Comparison of ENCODE assay signal across 12 mouse cellular contexts in genomic region chr13:9881930-9882329, GRCm38 (mm10).
DNase-seq lines count a peak whose midpoint lies in the region; ATAC-seq lines count a peak whose summit lies in the region.
"Had no signal": no experiment of that assay in that cellular context is flagged by ENCODE, and none has a peak within 500 bp of the region (broad histone marks: within the 10 kb centered on the region; RNA-seq: fewer than 3 reads in every experiment).

No protein-coding gene starts in this region.

- H3K36me3 ChIP-seq in forebrain, embryonic 11.5 days (ENCODE audit: control insufficient read depth, insufficient read depth, low read length), result no peaks in the 10 kb centered on the region
- H3K36me3 ChIP-seq in forebrain, embryonic 13.5 days (ENCODE audit: poor library complexity, severe bottlenecking), result no peaks in the 10 kb centered on the region
- H3K36me3 ChIP-seq in kidney, embryonic 14.5 days (ENCODE audit: control insufficient read depth, insufficient read depth, low read length), result no peaks in the 10 kb centered on the region
- H3K36me3 ChIP-seq in midbrain, embryonic 15.5 days (replicated peaks), result no peaks in the 10 kb centered on the region
- no peaks in the 10 kb centered on the region for H3K36me3 ChIP-seq in midbrain, embryonic 10.5 days
- H3K36me3 ChIP-seq in neural tube, embryonic 13.5 days, result no peaks in the 10 kb centered on the region
- H3K36me3 ChIP-seq: embryonic facial prominence, embryonic 15.5 days; G1E; intestine, embryonic 15.5 days; neural tube, embryonic 12.5 days had no signal

- no peak overlapping the region for H3K4me2 ChIP-seq in forebrain, embryonic 11.5 days (ENCODE audit: low read depth, low read length, severe bottlenecking)
- no peak overlapping the region for H3K4me2 ChIP-seq in forebrain, embryonic 13.5 days
- H3K4me2 ChIP-seq in kidney, embryonic 14.5 days (replicated peaks; ENCODE audit: low read depth, low read length), result no peak overlapping the region
- H3K4me2 ChIP-seq in midbrain, embryonic 15.5 days, result no peak overlapping the region
- H3K4me2 ChIP-seq in neural tube, embryonic 13.5 days, result no peak overlapping the region
- H3K4me2 ChIP-seq: embryonic facial prominence, embryonic 15.5 days; intestine, embryonic 15.5 days; neural tube, embryonic 12.5 days had no signal

- no peaks in the 10 kb centered on the region for H3K4me1 ChIP-seq in forebrain, embryonic 11.5 days (replicated peaks; ENCODE audit: control insufficient read depth, insufficient read depth, low read length)
- no peaks in the 10 kb centered on the region for H3K4me1 ChIP-seq in forebrain, embryonic 13.5 days
- H3K4me1 ChIP-seq in kidney, embryonic 14.5 days (ENCODE audit: control insufficient read depth, insufficient read depth, low read length), result no peaks in the 10 kb centered on the region
- H3K4me1 ChIP-seq in midbrain, embryonic 15.5 days, result no peaks in the 10 kb centered on the region; the same call in 1 of the 2 replicates
- H3K4me1 ChIP-seq in midbrain, embryonic 10.5 days, result 0 out of 2 replicates have a peak, but pooled peaks cover 2% of the 10 kb centered on the region
- no peaks in the 10 kb centered on the region for H3K4me1 ChIP-seq in neural tube, embryonic 13.5 days (replicated peaks)
- H3K4me1 ChIP-seq: embryonic facial prominence, embryonic 15.5 days; neural tube, embryonic 12.5 days had no signal

- no peak overlapping the region for H3K9ac ChIP-seq in forebrain, embryonic 11.5 days (ENCODE audit: low read length)
- H3K9ac ChIP-seq in forebrain, embryonic 13.5 days, result no peak overlapping the region
- H3K9ac ChIP-seq in kidney, embryonic 14.5 days (ENCODE audit: low read depth, low read length), result no peak overlapping the region
- no peak overlapping the region for H3K9ac ChIP-seq in midbrain, embryonic 15.5 days
- H3K9ac ChIP-seq in neural tube, embryonic 13.5 days, result no peak overlapping the region
- H3K9ac ChIP-seq: embryonic facial prominence, embryonic 15.5 days; intestine, embryonic 15.5 days; neural tube, embryonic 12.5 days had no signal

- no peaks in the 10 kb centered on the region for H3K27me3 ChIP-seq in forebrain, embryonic 11.5 days (ENCODE audit: control insufficient read depth, insufficient read depth, low read length)
- H3K27me3 ChIP-seq in forebrain, embryonic 13.5 days, result no peaks in the 10 kb centered on the region
- no peaks in the 10 kb centered on the region for H3K27me3 ChIP-seq in kidney, embryonic 14.5 days (ENCODE audit: control insufficient read depth, insufficient read depth, low read length)
- H3K27me3 ChIP-seq in midbrain, embryonic 15.5 days (replicated peaks), result no peaks in the 10 kb centered on the region
- no peaks in the 10 kb centered on the region for H3K27me3 ChIP-seq in midbrain, embryonic 10.5 days (ENCODE audit: low read depth, poor library complexity, severe bottlenecking)
- no peaks in the 10 kb centered on the region for H3K27me3 ChIP-seq in neural tube, embryonic 13.5 days
- H3K27me3 ChIP-seq: embryonic facial prominence, embryonic 15.5 days; intestine, embryonic 15.5 days; neural tube, embryonic 12.5 days had no signal

- peak; percentile 20; the same call in 1 of the 2 replicates for ATAC-seq in forebrain, embryonic 11.5 days (replicated peaks; ENCODE audit: low FRiP score)
- no peak for ATAC-seq in forebrain, embryonic 13.5 days
- ATAC-seq in kidney, embryonic 14.5 days (ENCODE audit: low FRiP score, low TSS enrichment), result peak; percentile 67; the same call in 1 of the 2 replicates
- peak; percentile 56; the same call in 1 of the 2 replicates for ATAC-seq in midbrain, embryonic 15.5 days (replicated peaks)
- 0 out of 2 replicates have a peak, but pooled peaks have one; percentile 32 for ATAC-seq in neural tube, embryonic 13.5 days (ENCODE audit: low read depth)

- no peak overlapping the region for H3K4me3 ChIP-seq in forebrain, embryonic 11.5 days (ENCODE audit: low read depth, low read length)
- no peak overlapping the region for H3K4me3 ChIP-seq in forebrain, embryonic 13.5 days
- no peak overlapping the region for H3K4me3 ChIP-seq in kidney, embryonic 14.5 days (ENCODE audit: low read length)
- H3K4me3 ChIP-seq in midbrain, embryonic 15.5 days, result no peak overlapping the region
- H3K4me3 ChIP-seq in midbrain, embryonic 10.5 days, result no peak overlapping the region
- no peak overlapping the region for H3K4me3 ChIP-seq in neural tube, embryonic 13.5 days
- H3K4me3 ChIP-seq: embryonic facial prominence, embryonic 15.5 days; intestine, embryonic 15.5 days; neural tube, embryonic 12.5 days had no signal

- 66% methylated on average over 4 of the region's 4 CpGs for WGBS in forebrain, embryonic 11.5 days
- WGBS in forebrain, embryonic 13.5 days, result 58% methylated on average over 4 of the region's 4 CpGs
- 53% methylated on average over 4 of the region's 4 CpGs for WGBS in kidney, embryonic 14.5 days
- 60% methylated on average over 4 of the region's 4 CpGs for WGBS in midbrain, embryonic 15.5 days
- WGBS in midbrain, embryonic 10.5 days, result 63% methylated on average over 4 of the region's 4 CpGs
- whole genome bisulfite sequencing in neural tube, embryonic 13.5 days, result 63% methylated on average over 4 of the region's 4 CpGs

- no peak for DNase-seq in forebrain, embryonic 11.5 days (ENCODE audit: low spot score)
- DNase-seq in kidney, adult 9 months, result no peak
- DNase-seq in midbrain, embryonic 10.5 days (ENCODE audit: low spot score), result no peak
- no peak for DNase-seq in ovary, adult 18-20 months (ENCODE audit: low spot score)

- H3K9me3 ChIP-seq in forebrain, embryonic 11.5 days (ENCODE audit: control insufficient read depth, low read length), result no peaks in the 10 kb centered on the region
- H3K9me3 ChIP-seq in forebrain, embryonic 13.5 days (replicated peaks), result no peaks in the 10 kb centered on the region
- H3K9me3 ChIP-seq in kidney, embryonic 14.5 days (ENCODE audit: control insufficient read depth, low read length), result no peaks in the 10 kb centered on the region
- H3K9me3 ChIP-seq in midbrain, embryonic 15.5 days, result no peaks in the 10 kb centered on the region
- H3K9me3 ChIP-seq in midbrain, embryonic 10.5 days (replicated peaks), result no peaks in the 10 kb centered on the region
- H3K9me3 ChIP-seq in neural tube, embryonic 13.5 days, result no peaks in the 10 kb centered on the region
- H3K9me3 ChIP-seq: embryonic facial prominence, embryonic 15.5 days; G1E; intestine, embryonic 15.5 days; neural tube, embryonic 12.5 days had no signal

- H3K27ac ChIP-seq in forebrain, embryonic 11.5 days (ENCODE audit: low read depth, low read length), result no peak overlapping the region
- no peak overlapping the region for H3K27ac ChIP-seq in forebrain, embryonic 13.5 days
- no peak overlapping the region for H3K27ac ChIP-seq in kidney, embryonic 14.5 days (ENCODE audit: low read depth, low read length)
- H3K27ac ChIP-seq in midbrain, embryonic 15.5 days, result no peak overlapping the region
- no peak overlapping the region for H3K27ac ChIP-seq in midbrain, embryonic 10.5 days (replicated peaks)
- no peak overlapping the region for H3K27ac ChIP-seq in neural tube, embryonic 13.5 days (replicated peaks)
- H3K27ac ChIP-seq: embryonic facial prominence, embryonic 15.5 days; intestine, embryonic 15.5 days; neural tube, embryonic 12.5 days had no signal
